Mouse (Mus musculus): ENCODE results near the gene Ankrd34a.

- TF ChIP-seq EP300 (IDR thresholded peaks at IDR 0.05; ENCODE audit: low read depth) (no peak), CTCF (IDR thresholded peaks at IDR 0.05; ENCODE audit: low read depth) (no peak)
Measured at GRCm38 (mm10) chr3:96594851-96595250, 1.6 kb upstream of the Ankrd34a start.

All from heart, postnatal 0 days (tissue).